Mouse (Mus musculus) midbrain, postnatal 0 days (tissue): ENCODE measurements around the gene Mael. TPM values are rescaled to one million over a fixed set of nuclear protein-coding genes. Genes with fewer than 3 reads are reported as not detected.

ENCODE experiments used
- ATAC-seq: fragments of 200-750 bp; cut with Nextera tagmentation; 2 replicates; pipeline ENCODE4 v1.8.0; 2017; ENCODE audit warnings: moderate number of reproducible peaks, mild to moderate bottlenecking, moderate TSS enrichment, moderate library complexity; ENCODE audit not compliant: low FRiP score
- DNase-seq: peaks from one replicate; pipeline ENCODE4 v3.0.0-alpha.2; 2015; ENCODE audit warnings: low spot score
- H3K27ac ChIP-seq: fragments of 300-500 bp; sonication (generic); 2 replicates; pipeline ENCODE4 v1.5.1; 2014; ENCODE audit warnings: low read depth, mild to moderate bottlenecking, low read length, mixed read lengths
- H3K27me3 ChIP-seq: fragments of 300-500 bp; sonication (generic); 2 replicates; pipeline ENCODE4 v1.6.1; 2014; ENCODE audit warnings: low read length, control low read depth, mixed read lengths; ENCODE audit not compliant: insufficient read depth
- H3K36me3 ChIP-seq: fragments of 300-500 bp; sonication (generic); 2 replicates; pipeline ENCODE4 v1.6.1; 2014; ENCODE audit warnings: low read length, control low read depth, mixed read lengths; ENCODE audit not compliant: insufficient read depth
- H3K4me1 ChIP-seq: fragments of 300-500 bp; sonication (generic); 2 replicates; pipeline ENCODE4 v1.6.1; 2014; ENCODE audit warnings: mild to moderate bottlenecking, control low read depth, antibody characterized with exemption, low read length, mixed read lengths; ENCODE audit not compliant: insufficient read depth
- H3K4me2 ChIP-seq: fragments of 300-500 bp; sonication (generic); 2 replicates; pipeline ENCODE4 v1.6.1; 2014; ENCODE audit warnings: low read depth, mild to moderate bottlenecking, low read length, mixed read lengths; ENCODE audit not compliant: poor library complexity, severe bottlenecking
- H3K4me3 ChIP-seq: fragments of 300-500 bp; sonication (generic); 2 replicates; pipeline ENCODE4 v1.5.1; 2014; ENCODE audit warnings: low read depth, mild to moderate bottlenecking, low read length, moderate library complexity
- H3K9ac ChIP-seq: fragments of 300-500 bp; sonication (generic); replicated peaks from 2 replicates; pipeline ENCODE4 v1.6.1; 2014; ENCODE audit warnings: mild to moderate bottlenecking, low read length, moderate library complexity, mixed read lengths; ENCODE audit not compliant: poor library complexity, severe bottlenecking
- H3K9me3 ChIP-seq: fragments of 300-500 bp; sonication (generic); 2 replicates; pipeline ENCODE4 v1.6.1; 2016; ENCODE audit warnings: low read length, control low read depth
- CTCF ChIP-seq: IDR thresholded peaks from 2 replicates; pipeline ENCODE4 v1.5.1; 2016; ENCODE audit warnings: antibody characterized with exemption, mild to moderate bottlenecking
- WGBS: fragments of 180-500 bp; shearing (Covaris S2); extraction: QIAGEN DNeasy Blood & Tissue Kit; methylation state at CpG from one replicate; pipeline ENCODE4 v1.1.7; 2014; 5-methylcytosine and 5-hydroxymethylcytosine counted together
- polyA plus RNA-seq: library from polyadenylated mRNA; unstranded; fragments of >200 nt; fragmentation: Nextera tagmentation; extraction: Ambion mirVana; gene quantifications from 2 replicates; pipeline ENCODE4 v1.2.1, GENCODE M21; 2015
- total RNA-seq: library from RNA; depleted of rRNA; stranded (reverse); fragments of >200 nt; gene quantifications from 2 replicates; pipeline ENCODE4 v1.2.3, GENCODE M21; 2014

Gene Mael
- total and polyA plus RNA-seq, 2 experiments from 2014 or later = 0.22 to 0.48 TPM

- DNase-seq = peak; percentile 67
- H3K4me3 ChIP-seq = peak within 1 kb of the TSS; percentile 60
- H3K4me1 ChIP-seq = peaks cover 12% of the 10 kb centered on the region; the same call in 1 of the 2 replicates
- no peaks in the 10 kb centered on the region for H3K9me3 ChIP-seq
- under 1% methylated on average over 64 of the region's 72 CpGs for WGBS
- TF ChIP-seq CTCF = peak; percentile 56
- H3K27me3 ChIP-seq = no peaks in the 10 kb centered on the region
- ATAC-seq = peak; percentile 55
- peak within 1 kb of the TSS; percentile 88 for H3K4me2 ChIP-seq
- no peaks in the 10 kb centered on the region for H3K36me3 ChIP-seq
- peak within 1 kb of the TSS; percentile 47 for H3K9ac ChIP-seq
- peak within 1 kb of the TSS; percentile 13; the same call in 1 of the 2 replicates for H3K27ac ChIP-seq
These were observed 15.6 kb upstream of the Mael start, which contains the start of gene Ildr2 for GRCm38 (mm10) chr1:166253898-166254894. TSS of gene Ildr2 (plus strand) at chr1:166254139.

- peak; percentile 31; the same call in 1 of the 2 replicates for ATAC-seq
- Histone ChIP-seq H3K27me3 (no peaks in the 10 kb centered on the region), H3K4me1 (no peaks in the 10 kb centered on the region), H3K27ac (no peak overlapping the region), H3K9ac (no peak overlapping the region), H3K9me3 (no peaks in the 10 kb centered on the region), H3K4me3 (no peak overlapping the region), H3K36me3 (no peaks in the 10 kb centered on the region), H3K4me2 (no peak overlapping the region)
- DNase-seq = peak; percentile 51
- 46% methylated on average over 6 of the region's 6 CpGs for WGBS
- no peak for TF ChIP-seq CTCF
These were observed 5.7 kb upstream of the Mael start for GRCm38 (mm10) chr1:166244285-166244684.

GRCm38 (mm10) chr1:166214181-166214580 lies 24.4 kb downstream of the Mael start:
- H3K36me3 ChIP-seq = no peaks in the 10 kb centered on the region
- H3K4me2 ChIP-seq = no peak overlapping the region
- H3K4me1 ChIP-seq = no peaks in the 10 kb centered on the region
- no peak overlapping the region for H3K27ac ChIP-seq
- ATAC-seq = no peak
- no peaks in the 10 kb centered on the region for H3K27me3 ChIP-seq
- no peaks in the 10 kb centered on the region for H3K9me3 ChIP-seq
- no peak overlapping the region for H3K4me3 ChIP-seq
- no peak overlapping the region for H3K9ac ChIP-seq
- WGBS = 85% methylated on average over 4 of the region's 4 CpGs
- TF ChIP-seq CTCF = peak; percentile 52
- DNase-seq = peak; percentile 23

GRCm38 (mm10) chr1:166209371-166209770 lies 29.2 kb downstream of the Mael start:
- Histone ChIP-seq H3K4me3 (no peak overlapping the region), H3K27ac (no peak overlapping the region), H3K27me3 (no peaks in the 10 kb centered on the region), H3K4me2 (no peak overlapping the region), H3K9me3 (no peaks in the 10 kb centered on the region), H3K36me3 (no peaks in the 10 kb centered on the region), H3K9ac (no peak overlapping the region), H3K4me1 (no peaks in the 10 kb centered on the region)
- no peak for DNase-seq
- no peak for TF ChIP-seq CTCF
- no peak for ATAC-seq
- 86% methylated on average over 6 of the region's 6 CpGs for WGBS

GRCm38 (mm10) chr1:166205159-166205558 lies 33.4 kb downstream of the Mael start:
- Histone ChIP-seq H3K4me2 (no peak overlapping the region), H3K9me3 (no peaks in the 10 kb centered on the region), H3K27me3 (no peaks in the 10 kb centered on the region), H3K36me3 (no peaks in the 10 kb centered on the region), H3K4me1 (no peaks in the 10 kb centered on the region), H3K27ac (no peak overlapping the region), H3K9ac (no peak overlapping the region), H3K4me3 (no peak overlapping the region)
- TF ChIP-seq CTCF = no peak
- DNase-seq (no peak), ATAC-seq (no peak)
- WGBS = 94% methylated on average over 3 of the region's 3 CpGs

- Histone ChIP-seq H3K4me1 (no peaks in the 10 kb centered on the region), H3K4me2 (no peak overlapping the region), H3K4me3 (no peak overlapping the region), H3K36me3 (no peaks in the 10 kb centered on the region), H3K9me3 (no peaks in the 10 kb centered on the region), H3K9ac (no peak overlapping the region), H3K27me3 (no peaks in the 10 kb centered on the region), H3K27ac (no peak overlapping the region)
- ATAC-seq (no peak), DNase-seq (no peak)
- TF ChIP-seq CTCF = no peak
- WGBS = 36% methylated on average over 5 of the region's 5 CpGs
These were observed 34.4 kb downstream of the Mael start for GRCm38 (mm10) chr1:166204171-166204570.
